Mouse (Mus musculus): ENCODE results near the gene Lbhd2. TPM values are rescaled to one million over a fixed set of nuclear protein-coding genes. Genes with fewer than 3 reads are reported as not detected.

The Lbhd2 gene
- total and polyA plus RNA-seq, 2 experiments from 2014 or later = 6.4 to 18.2 TPM

DNA sequence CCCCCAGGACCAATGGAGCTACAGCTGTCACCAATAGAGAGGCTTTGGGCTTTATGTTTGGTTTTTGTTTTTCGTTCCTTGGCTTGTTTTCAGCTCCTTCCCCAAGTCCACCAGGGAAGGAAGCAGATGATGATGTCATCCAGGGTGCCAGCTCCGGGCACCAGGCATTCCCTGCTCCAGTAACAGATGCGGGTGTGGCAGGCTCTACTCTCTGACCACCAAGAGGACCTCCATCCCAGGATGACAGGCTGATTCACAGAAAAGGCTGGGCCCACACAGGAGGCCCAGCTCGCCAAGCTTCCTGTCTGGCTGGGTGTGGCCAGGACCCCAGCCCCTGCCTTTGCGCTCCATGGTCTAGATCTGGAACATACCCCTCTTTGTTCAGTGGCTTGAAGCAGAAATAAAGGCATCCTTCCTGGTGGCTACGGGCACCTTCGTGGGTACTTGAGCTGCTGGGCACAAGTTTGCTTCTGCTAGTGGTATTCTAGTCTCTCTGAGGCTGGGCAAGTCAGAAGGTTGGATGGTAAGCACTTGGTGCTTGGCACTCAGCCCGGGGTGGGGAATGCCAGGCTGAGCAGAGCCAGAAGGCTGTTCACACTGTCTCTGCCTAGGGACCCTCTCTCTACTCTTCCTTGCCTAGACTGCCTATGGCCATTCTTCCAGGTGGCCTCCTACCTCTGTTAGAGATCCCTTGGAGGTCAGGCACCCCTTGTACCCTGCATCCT is 5.2 kb downstream of the Lbhd2 start:
- no peak for DNase-seq (ENCODE audit: low spot score)
- no peak overlapping the region for H3K4me2 ChIP-seq (ENCODE audit: low read depth, low read length, poor library complexity, severe bottlenecking)

DNA sequence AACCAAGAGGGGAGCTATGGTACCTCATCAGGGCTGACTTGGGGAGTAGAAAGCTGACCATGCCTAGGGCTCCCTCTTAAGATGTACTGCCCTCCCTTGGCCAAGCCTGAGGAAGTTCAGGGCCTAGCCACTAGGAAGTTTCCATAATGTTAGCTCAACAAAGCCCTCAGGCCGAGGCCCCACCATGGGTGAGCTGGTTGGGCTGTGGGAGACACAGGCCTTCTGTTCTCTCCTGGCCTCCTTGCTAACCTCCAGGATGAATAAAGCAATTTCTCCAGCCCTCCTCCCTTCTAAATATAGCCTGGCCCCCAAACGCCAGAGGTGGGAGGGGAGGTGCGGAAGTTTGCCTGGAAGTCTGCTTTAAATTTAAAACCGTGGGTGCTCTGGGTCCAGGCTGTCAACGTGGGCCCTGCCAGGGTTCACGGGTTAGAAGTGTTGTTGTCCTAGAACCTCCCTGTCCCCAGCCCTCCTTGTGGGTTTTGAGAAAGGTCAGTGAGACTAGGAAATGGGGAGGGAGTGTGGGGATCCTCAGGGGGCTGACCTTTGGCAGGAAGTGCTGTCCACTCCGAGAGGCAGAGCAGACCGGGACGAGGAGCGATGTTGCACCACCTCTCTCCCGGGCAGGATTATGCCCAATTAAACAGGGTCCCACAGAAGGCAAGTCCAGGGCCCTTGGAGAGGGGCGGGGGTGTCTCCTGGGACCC is 6.1 kb downstream of the Lbhd2 start:
- no peaks in the 10 kb centered on the region for H3K27me3 ChIP-seq (ENCODE audit: insufficient read depth, low read length)
- peak overlapping the region; percentile 39; the same call in 1 of the 2 replicates for H3K9ac ChIP-seq (replicated peaks; ENCODE audit: low read length, poor library complexity, severe bottlenecking)
- peaks cover 16% of the 10 kb centered on the region; the same call in 1 of the 2 replicates for H3K4me1 ChIP-seq (ENCODE audit: insufficient read depth, low read length)
- H3K4me2 ChIP-seq (ENCODE audit: low read depth, low read length, poor library complexity, severe bottlenecking) = peak overlapping the region; percentile 59
- no peak overlapping the region for H3K27ac ChIP-seq (ENCODE audit: low read depth, low read length)
- no peaks in the 10 kb centered on the region for H3K36me3 ChIP-seq (ENCODE audit: insufficient read depth, low read length)
- H3K4me3 ChIP-seq (ENCODE audit: low read depth, low read length) = peak overlapping the region; percentile 25; the same call in 1 of the 2 replicates
- DNase-seq (ENCODE audit: low spot score) (no peak), ATAC-seq (ENCODE audit: low FRiP score) (no peak)
- no peaks in the 10 kb centered on the region for H3K9me3 ChIP-seq (ENCODE audit: low read length)
- TF ChIP-seq CTCF (IDR thresholded peaks at IDR 0.05) = no peak
- 32% methylated on average over 12 of the region's 12 CpGs for WGBS

More for the DNA sequence above, 5.2 kb downstream of the Lbhd2 start:
- 0 out of 2 replicates have a peak, but pooled peaks cover 5% of the 10 kb centered on the region for H3K27me3 ChIP-seq (ENCODE audit: insufficient read depth, low read length)
- H3K4me3 ChIP-seq (ENCODE audit: low read depth, low read length) = no peak overlapping the region
- no peak overlapping the region for H3K9ac ChIP-seq (replicated peaks; ENCODE audit: low read length, poor library complexity, severe bottlenecking)
- TF ChIP-seq CTCF (IDR thresholded peaks at IDR 0.05) = no peak
- no peaks in the 10 kb centered on the region for H3K36me3 ChIP-seq (ENCODE audit: insufficient read depth, low read length)
- WGBS = 87% methylated on average over 8 of the region's 8 CpGs
- peaks cover 17% of the 10 kb centered on the region; the same call in 1 of the 2 replicates for H3K4me1 ChIP-seq (ENCODE audit: insufficient read depth, low read length)
- no peaks in the 10 kb centered on the region for H3K9me3 ChIP-seq (ENCODE audit: low read length)
- no peak for ATAC-seq (ENCODE audit: low FRiP score)
- H3K27ac ChIP-seq (ENCODE audit: low read depth, low read length) = no peak overlapping the region

DNA sequence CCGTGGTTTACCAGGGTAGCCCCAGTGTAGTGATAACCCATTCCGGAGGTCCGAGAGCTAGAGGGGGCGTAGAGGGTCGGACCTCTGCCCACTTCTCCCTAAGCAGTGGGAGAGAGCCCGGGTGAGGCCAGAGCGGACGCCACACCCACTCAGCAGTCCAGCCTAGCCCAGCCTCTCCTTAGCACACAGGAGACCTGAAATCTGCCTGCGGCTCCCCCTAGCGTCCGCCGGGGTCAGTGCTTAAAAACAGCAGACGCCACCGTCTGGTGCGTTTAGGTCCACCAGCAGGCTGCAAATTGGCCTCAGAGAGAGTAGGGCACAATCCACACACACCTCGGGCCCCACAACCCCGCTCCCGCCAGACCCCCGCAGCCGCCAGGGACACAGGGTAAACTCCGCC is 6.7 kb downstream of the Lbhd2 start:
- WGBS = 1% methylated on average over 21 of the region's 21 CpGs
- Histone ChIP-seq H3K4me3 (ENCODE audit: low read depth, low read length) (peak overlapping the region; percentile 25; the same call in 1 of the 2 replicates), H3K9ac (replicated peaks; ENCODE audit: low read length, poor library complexity, severe bottlenecking) (peak overlapping the region; percentile 39; the same call in 1 of the 2 replicates), H3K9me3 (ENCODE audit: low read length) (no peaks in the 10 kb centered on the region), H3K27ac (ENCODE audit: low read depth, low read length) (no peak overlapping the region), H3K4me1 (ENCODE audit: insufficient read depth, low read length) (peaks cover 16% of the 10 kb centered on the region; the same call in 1 of the 2 replicates), H3K36me3 (ENCODE audit: insufficient read depth, low read length) (no peaks in the 10 kb centered on the region), H3K4me2 (ENCODE audit: low read depth, low read length, poor library complexity, severe bottlenecking) (peak overlapping the region; percentile 59), H3K27me3 (ENCODE audit: insufficient read depth, low read length) (no peaks in the 10 kb centered on the region)
- peak; percentile 95 for TF ChIP-seq CTCF (IDR thresholded peaks at IDR 0.05)
- peak; percentile 78 for ATAC-seq (ENCODE audit: low FRiP score)
- peak; percentile 92 for DNase-seq (ENCODE audit: low spot score)

DNA sequence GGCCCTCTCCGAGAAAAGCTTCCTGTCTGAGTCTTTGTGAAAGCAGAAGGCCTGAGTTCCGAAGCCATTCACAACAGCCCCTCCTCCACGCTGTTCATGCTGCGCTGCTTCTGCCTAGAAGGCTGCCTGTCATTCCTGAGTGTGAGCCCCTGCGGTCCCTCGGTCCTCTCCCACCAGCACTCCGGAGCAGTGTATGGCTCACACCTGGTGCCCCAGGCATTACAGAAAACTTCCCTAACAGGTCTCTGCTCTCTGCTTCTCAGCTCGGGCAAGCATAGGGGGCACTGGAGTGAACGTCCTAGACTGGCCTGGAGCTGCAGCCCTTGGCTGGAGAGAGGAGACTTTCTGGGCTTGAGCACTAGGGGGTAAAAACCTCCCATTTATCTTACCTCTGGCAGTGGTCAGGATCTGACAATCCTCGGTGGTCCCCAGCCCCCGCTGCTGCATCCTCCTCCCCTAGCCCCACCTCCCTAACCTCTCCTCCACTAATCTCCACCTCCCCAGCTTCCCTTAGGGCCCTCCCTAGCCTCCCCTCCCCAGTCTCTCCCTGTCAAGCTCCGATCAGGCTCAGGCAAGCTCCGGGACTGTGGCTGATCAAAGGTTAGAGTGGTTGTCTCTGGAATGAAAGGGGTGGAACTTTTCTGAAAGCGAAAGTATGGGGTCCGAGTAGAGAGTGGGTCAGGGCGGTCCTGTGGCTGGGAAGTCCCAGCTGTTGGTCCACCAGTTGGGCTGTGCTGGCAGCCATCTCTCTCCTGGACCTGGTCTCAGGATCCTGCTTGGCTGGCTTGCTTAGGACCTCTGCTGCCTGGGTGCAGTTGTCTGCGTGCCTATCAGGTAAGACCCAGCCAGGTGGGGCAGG is 10.5 kb downstream of the Lbhd2 start, which contains the start of gene Exoc3l4:
Exoc3l4 (plus strand) TSS at position 97 of the 859 bp plus-strand sequence.
- DNase-seq (ENCODE audit: low spot score) = no peak
- Histone ChIP-seq H3K9ac (replicated peaks; ENCODE audit: low read length, poor library complexity, severe bottlenecking) (peak within 1 kb of the TSS; percentile 44; the same call in 1 of the 2 replicates), H3K4me2 (ENCODE audit: low read depth, low read length, poor library complexity, severe bottlenecking) (peak within 1 kb of the TSS; percentile 40), H3K9me3 (ENCODE audit: low read length) (no peaks in the 10 kb centered on the region), H3K36me3 (ENCODE audit: insufficient read depth, low read length) (no peaks in the 10 kb centered on the region), H3K4me1 (ENCODE audit: insufficient read depth, low read length) (peaks cover 7% of the 10 kb centered on the region; the same call in 1 of the 2 replicates), H3K27me3 (ENCODE audit: insufficient read depth, low read length) (peaks cover 8% of the 10 kb centered on the region), H3K27ac (ENCODE audit: low read depth, low read length) (no peak within 1 kb of the TSS), H3K4me3 (ENCODE audit: low read depth, low read length) (no peak within 1 kb of the TSS)
- no peak for TF ChIP-seq CTCF (IDR thresholded peaks at IDR 0.05)
- no peak for ATAC-seq (ENCODE audit: low FRiP score)
- 6% methylated on average over 17 of the region's 17 CpGs for WGBS

- no peak for DNase-seq (ENCODE audit: low spot score)
- Histone ChIP-seq H3K9me3 (ENCODE audit: low read length) (no peaks in the 10 kb centered on the region), H3K9ac (replicated peaks; ENCODE audit: low read length, poor library complexity, severe bottlenecking) (no peak overlapping the region), H3K4me1 (ENCODE audit: insufficient read depth, low read length) (no peaks in the 10 kb centered on the region), H3K36me3 (ENCODE audit: insufficient read depth, low read length) (no peaks in the 10 kb centered on the region), H3K4me3 (ENCODE audit: low read depth, low read length) (no peak overlapping the region), H3K27me3 (ENCODE audit: insufficient read depth, low read length) (peaks cover 32% of the 10 kb centered on the region), H3K27ac (ENCODE audit: low read depth, low read length) (no peak overlapping the region), H3K4me2 (ENCODE audit: low read depth, low read length, poor library complexity, severe bottlenecking) (no peak overlapping the region)
- WGBS = 88% methylated on average over 5 of the region's 5 CpGs
- TF ChIP-seq CTCF (IDR thresholded peaks at IDR 0.05) = no peak
- ATAC-seq (ENCODE audit: low FRiP score) = no peak
Observed at GRCm38 (mm10) chr12:111419918-111420317, 13.3 kb downstream of the Lbhd2 start.

Measured in midbrain, postnatal 0 days (tissue).